Mouse (Mus musculus): ENCODE data around the gene Meox1. TPM values are rescaled to one million over a fixed set of nuclear protein-coding genes. Genes with fewer than 3 reads are reported as not detected.

Meox1 gene
- 13.6 and 15.4 TPM in 2 replicates for polyA plus RNA-seq (2015; fragmentation: Nextera tagmentation; extraction: Ambion mirVana)

- Histone ChIP-seq H3K27me3 (peaks cover 56% of the 10 kb centered on the region), H3K4me2 (peak within 1 kb of the TSS; percentile 40), H3K9ac (no peak within 1 kb of the TSS), H3K4me3 (replicated peaks) (peak within 1 kb of the TSS; percentile 17), H3K4me1 (peaks cover 76% of the 10 kb centered on the region), H3K27ac (peak within 1 kb of the TSS; percentile 45), H3K9me3 (replicated peaks) (no peaks in the 10 kb centered on the region), H3K36me3 (no peaks in the 10 kb centered on the region)
- WGBS, result 7% methylated on average over 11 of the region's 11 CpGs
- no peak for ATAC-seq (replicated peaks; ENCODE audit: low FRiP score)
These were observed at the start of gene Meox1 for GRCm38 (mm10) chr11:101894204-101894603. Meox1 (minus strand) TSS chr11:101894374.

- Histone ChIP-seq H3K9ac (no peak overlapping the region), H3K4me2 (no peak overlapping the region), H3K9me3 (replicated peaks) (no peaks in the 10 kb centered on the region), H3K4me3 (replicated peaks) (no peak overlapping the region), H3K36me3 (no peaks in the 10 kb centered on the region), H3K4me1 (peaks cover 18% of the 10 kb centered on the region), H3K27me3 (0 out of 2 replicates have a peak, but pooled peaks cover 15% of the 10 kb centered on the region), H3K27ac (no peak overlapping the region)
- 68% methylated on average over 3 of the region's 3 CpGs for WGBS
- ATAC-seq (replicated peaks; ENCODE audit: low FRiP score), result no peak
These were observed 48.9 kb upstream of the Meox1 start for GRCm38 (mm10) chr11:101943055-101943454.

- WGBS, result under 1% methylated on average over 32 of the region's 32 CpGs
- peaks cover 45% of the 10 kb centered on the region for H3K4me1 ChIP-seq
These were observed 42.9 kb upstream of the Meox1 start for GRCm38 (mm10) chr11:101937108-101937507.

GRCm38 (mm10) chr11:101936421-101936820, 42.2 kb upstream of the Meox1 start:
- ATAC-seq (replicated peaks; ENCODE audit: low FRiP score), result no peak
- no peak overlapping the region for H3K9ac ChIP-seq
- WGBS, result 36% methylated on average over 7 of the region's 7 CpGs
- peak overlapping the region; percentile 74 for H3K4me2 ChIP-seq
- no peaks in the 10 kb centered on the region for H3K9me3 ChIP-seq (replicated peaks)
- H3K27me3 ChIP-seq, result peaks cover 20% of the 10 kb centered on the region; the same call in 1 of the 2 replicates
- H3K27ac ChIP-seq, result no peak overlapping the region
- H3K4me3 ChIP-seq (replicated peaks), result no peak overlapping the region
- no peaks in the 10 kb centered on the region for H3K36me3 ChIP-seq
- peaks cover 48% of the 10 kb centered on the region for H3K4me1 ChIP-seq

More at GRCm38 (mm10) chr11:101937108-101937507, 42.9 kb upstream of the Meox1 start:
- H3K4me3 ChIP-seq (replicated peaks), result peak overlapping the region; percentile 41
- H3K9ac ChIP-seq, result peak overlapping the region; percentile 43; the same call in 1 of the 2 replicates
- H3K36me3 ChIP-seq, result no peaks in the 10 kb centered on the region
- peak overlapping the region; percentile 54 for H3K27ac ChIP-seq
- ATAC-seq (replicated peaks; ENCODE audit: low FRiP score), result no peak
- no peaks in the 10 kb centered on the region for H3K9me3 ChIP-seq (replicated peaks)
- peaks cover 20% of the 10 kb centered on the region; the same call in 1 of the 2 replicates for H3K27me3 ChIP-seq
- peak overlapping the region; percentile 74 for H3K4me2 ChIP-seq

- Histone ChIP-seq H3K36me3 (no peaks in the 10 kb centered on the region), H3K27me3 (peaks cover 15% of the 10 kb centered on the region; the same call in 1 of the 2 replicates), H3K9ac (no peak overlapping the region), H3K27ac (no peak overlapping the region), H3K9me3 (replicated peaks) (no peaks in the 10 kb centered on the region), H3K4me3 (replicated peaks) (no peak overlapping the region), H3K4me1 (peaks cover 48% of the 10 kb centered on the region), H3K4me2 (no peak overlapping the region)
- WGBS, result 33% methylated on average over 3 of the region's 3 CpGs
- ATAC-seq (replicated peaks; ENCODE audit: low FRiP score), result no peak
These were observed 41.6 kb upstream of the Meox1 start for GRCm38 (mm10) chr11:101935743-101936142.

- Histone ChIP-seq H3K4me1 (peaks cover 42% of the 10 kb centered on the region), H3K4me2 (no peak overlapping the region), H3K9ac (no peak overlapping the region), H3K36me3 (no peaks in the 10 kb centered on the region), H3K27me3 (no peaks in the 10 kb centered on the region; the same call in 1 of the 2 replicates), H3K4me3 (replicated peaks) (no peak overlapping the region), H3K9me3 (replicated peaks) (no peaks in the 10 kb centered on the region), H3K27ac (no peak overlapping the region)
- 44% methylated on average over 4 of the region's 4 CpGs for WGBS
- ATAC-seq (replicated peaks; ENCODE audit: low FRiP score), result no peak
These were observed 37.8 kb upstream of the Meox1 start for GRCm38 (mm10) chr11:101931978-101932377.

- H3K27me3 ChIP-seq, result no peaks in the 10 kb centered on the region; the same call in 1 of the 2 replicates
- no peaks in the 10 kb centered on the region for H3K9me3 ChIP-seq (replicated peaks)
- no peak overlapping the region for H3K9ac ChIP-seq
- no peak overlapping the region for H3K4me3 ChIP-seq (replicated peaks)
- ATAC-seq (replicated peaks; ENCODE audit: low FRiP score), result 0 out of 2 replicates have a peak, but pooled peaks have one; percentile 8
- 34% methylated on average over 25 of the region's 25 CpGs for WGBS
- H3K36me3 ChIP-seq, result no peaks in the 10 kb centered on the region
- H3K4me2 ChIP-seq, result peak overlapping the region; percentile 19; the same call in 1 of the 2 replicates
- peak overlapping the region; percentile 18; the same call in 1 of the 2 replicates for H3K27ac ChIP-seq
- peaks cover 46% of the 10 kb centered on the region for H3K4me1 ChIP-seq
These were observed 34.0 kb upstream of the Meox1 start for GRCm38 (mm10) chr11:101928030-101928762.

- H3K27me3 ChIP-seq, result no peaks in the 10 kb centered on the region; the same call in 1 of the 2 replicates
- no peak for ATAC-seq (replicated peaks; ENCODE audit: low FRiP score)
- peaks cover 41% of the 10 kb centered on the region for H3K4me1 ChIP-seq
- no peak overlapping the region for H3K4me3 ChIP-seq (replicated peaks)
- H3K9me3 ChIP-seq (replicated peaks), result no peaks in the 10 kb centered on the region
- H3K9ac ChIP-seq, result no peak overlapping the region
- 77% methylated on average over 10 of the region's 10 CpGs for WGBS
- peak overlapping the region; percentile 73; the same call in 1 of the 2 replicates for H3K27ac ChIP-seq
- H3K4me2 ChIP-seq, result no peak overlapping the region
- no peaks in the 10 kb centered on the region for H3K36me3 ChIP-seq
These were observed 32.9 kb upstream of the Meox1 start for GRCm38 (mm10) chr11:101926951-101927589.

GRCm38 (mm10) chr11:101925636-101926035, 31.5 kb upstream of the Meox1 start:
- peak overlapping the region; percentile 73 for H3K27ac ChIP-seq
- WGBS, result 43% methylated on average over 6 of the region's 6 CpGs

GRCm38 (mm10) chr11:101924441-101924976, 30.3 kb upstream of the Meox1 start:
- ATAC-seq (replicated peaks; ENCODE audit: low FRiP score), result no peak
- H3K4me3 ChIP-seq (replicated peaks), result no peak overlapping the region
- no peak overlapping the region for H3K4me2 ChIP-seq
- WGBS, result 84% methylated on average over 16 of the region's 19 CpGs
- H3K27me3 ChIP-seq, result no peaks in the 10 kb centered on the region; the same call in 1 of the 2 replicates
- H3K9me3 ChIP-seq (replicated peaks), result no peaks in the 10 kb centered on the region
- H3K9ac ChIP-seq, result no peak overlapping the region
- H3K4me1 ChIP-seq, result peaks cover 52% of the 10 kb centered on the region
- no peaks in the 10 kb centered on the region for H3K36me3 ChIP-seq
- H3K27ac ChIP-seq, result peak overlapping the region; percentile 73; the same call in 1 of the 2 replicates

More at GRCm38 (mm10) chr11:101925636-101926035, 31.5 kb upstream of the Meox1 start:
- Histone ChIP-seq H3K9ac (no peak overlapping the region), H3K27me3 (no peaks in the 10 kb centered on the region; the same call in 1 of the 2 replicates), H3K36me3 (no peaks in the 10 kb centered on the region), H3K4me2 (no peak overlapping the region), H3K4me3 (replicated peaks) (no peak overlapping the region), H3K9me3 (replicated peaks) (no peaks in the 10 kb centered on the region), H3K4me1 (peaks cover 43% of the 10 kb centered on the region)
- peak; percentile 37; the same call in 1 of the 2 replicates for ATAC-seq (replicated peaks; ENCODE audit: low FRiP score)

- Histone ChIP-seq H3K27me3 (peaks cover 5% of the 10 kb centered on the region; the same call in 1 of the 2 replicates), H3K9ac (no peak overlapping the region), H3K4me3 (replicated peaks) (no peak overlapping the region), H3K36me3 (no peaks in the 10 kb centered on the region), H3K9me3 (replicated peaks) (no peaks in the 10 kb centered on the region), H3K27ac (no peak overlapping the region), H3K4me2 (no peak overlapping the region), H3K4me1 (peaks cover 52% of the 10 kb centered on the region)
- no peak for ATAC-seq (replicated peaks; ENCODE audit: low FRiP score)
- 85% methylated on average over 6 of the region's 6 CpGs for WGBS
These were observed 29.8 kb upstream of the Meox1 start for GRCm38 (mm10) chr11:101923988-101924387.
